Mouse (Mus musculus) left cerebral cortex, postnatal 4 days (tissue): ENCODE data around the gene Rras2. TPM values are rescaled to one million over a fixed set of nuclear protein-coding genes. Genes with fewer than 3 reads are reported as not detected.

Experiments used
- DNase-seq: peaks from one replicate; pipeline ENCODE4 v3.0.0-alpha.2; 2022
- intact Hi-C: fragments of 180-260 bp; cut with DNase I; formaldehyde crosslinking; loops from one replicate; pipeline ENCODE4 v1.15.1; 2025
- total RNA-seq, 2 experiments: library from RNA; stranded (reverse); gene quantifications; 2 replicates each; pipeline ENCODE4 v1.2.3; 2021

Gene Rras2
- total RNA-seq, 2 experiments from 2014 or later: 71.3 to 74.0 TPM

DNA sequence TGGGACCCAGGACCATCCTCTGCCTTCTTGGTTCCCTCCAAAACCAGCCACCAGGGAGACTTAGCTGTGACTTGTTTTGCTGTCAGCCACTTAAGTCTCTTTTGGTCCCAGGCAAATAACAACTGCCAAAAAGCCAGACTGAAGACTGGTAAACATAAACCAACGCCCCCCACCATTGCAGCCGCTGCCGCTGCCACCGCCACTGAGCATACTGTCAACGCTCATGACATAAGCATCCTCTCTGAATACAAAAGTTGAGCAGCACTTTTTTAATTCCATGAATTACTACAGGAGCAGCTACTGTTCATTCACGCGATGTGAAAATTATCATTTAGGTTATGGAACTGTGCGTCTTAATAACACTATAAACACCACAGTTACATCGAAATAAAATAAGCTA, 1.6 kb downstream of the Rras2 start:
- intact Hi-C loops: loop anchor here (10.0 kb wide), 1 partner anchor 51 kb away; no protein-coding TSS in a partner anchor
- no peak for DNase-seq

DNA sequence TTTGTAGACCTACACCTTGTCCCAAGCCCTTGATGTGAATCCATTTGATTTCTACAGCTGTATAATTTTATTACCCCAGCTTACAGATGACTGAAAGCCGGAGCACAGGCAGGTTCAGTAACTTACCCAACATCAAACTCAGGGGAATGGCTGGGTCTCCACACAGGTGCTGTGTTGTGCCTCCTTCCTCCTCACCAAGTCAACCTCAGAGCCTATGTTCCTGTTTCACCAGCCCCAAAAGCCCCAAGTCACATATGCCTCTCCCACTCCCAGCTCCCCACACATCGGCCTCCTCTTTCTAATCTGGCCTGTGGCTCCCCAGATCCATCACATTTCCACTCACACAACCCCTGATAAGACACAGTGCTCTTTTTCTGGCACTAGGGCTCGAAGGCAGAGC, 2.6 kb downstream of the Rras2 start:
- no peak for DNase-seq
- intact Hi-C loops: loop anchor here (10.0 kb wide), 1 partner anchor 50 kb away; no protein-coding TSS in a partner anchor

DNA sequence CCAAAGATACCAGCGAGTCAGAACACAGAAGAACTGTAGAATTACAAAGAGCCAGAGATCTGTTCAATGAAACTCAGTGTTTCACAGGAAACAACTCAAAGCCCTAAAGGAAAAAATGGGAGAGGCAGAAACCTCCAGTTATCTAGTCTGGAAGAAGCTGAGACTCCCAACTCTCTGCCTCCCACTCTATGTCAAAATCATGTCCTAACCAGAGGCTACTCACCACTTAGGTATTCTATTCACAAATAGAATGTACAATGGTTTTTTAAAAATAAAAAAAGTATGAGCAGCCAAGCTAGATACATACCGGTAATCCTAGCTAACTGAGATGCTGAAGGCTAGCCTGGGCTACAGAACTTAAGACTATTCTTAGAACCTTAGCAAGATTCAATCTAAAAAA, 3.3 kb downstream of the Rras2 start:
- DNase-seq: no peak
- intact Hi-C loops: loop anchor here (10.0 kb wide), 1 partner anchor 49 kb away; no protein-coding TSS in a partner anchor

DNA sequence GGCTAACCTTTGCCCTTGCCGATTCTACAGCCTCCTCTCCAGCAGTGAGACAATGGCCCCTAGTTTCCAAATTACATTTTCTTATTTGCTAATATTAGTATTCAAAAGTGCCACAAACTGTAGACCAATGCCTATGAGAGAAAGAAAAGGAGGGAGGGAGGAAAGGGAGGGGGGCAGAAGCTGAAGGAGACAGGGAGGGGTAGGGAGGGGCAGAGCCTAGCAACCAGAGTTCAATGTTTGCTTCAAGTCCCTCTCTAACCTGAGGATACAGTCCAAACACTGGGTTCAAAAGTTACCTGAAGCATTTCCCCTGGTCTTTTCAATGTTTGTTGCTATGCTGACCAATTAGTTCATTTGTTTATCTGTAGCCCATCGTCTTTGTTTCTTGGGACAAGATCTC, 7.1 kb downstream of the Rras2 start:
- intact Hi-C loops: loop anchor here (10.0 kb wide), 1 partner anchor 46 kb away; no protein-coding TSS in a partner anchor
- DNase-seq: no peak

DNA sequence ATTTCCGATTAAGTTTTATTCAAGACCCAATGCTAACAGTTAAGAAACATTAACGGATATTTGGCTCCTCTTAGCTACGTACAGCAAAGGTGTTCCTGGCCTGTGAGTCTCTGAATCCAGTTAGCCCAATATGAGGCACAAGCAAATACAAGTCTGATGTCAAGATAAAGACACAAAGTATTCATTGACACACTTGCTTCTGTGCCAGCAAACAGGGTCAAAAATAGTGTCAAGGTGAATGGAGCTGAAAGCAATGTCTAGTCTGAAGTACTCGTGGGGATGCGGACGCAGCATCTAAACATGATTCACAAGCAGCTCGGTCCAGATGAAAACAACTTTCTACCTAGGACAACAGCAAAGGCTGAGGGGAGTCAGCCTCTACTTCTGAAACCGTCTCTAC, 11.7 kb downstream of the Rras2 start:
- DNase-seq: no peak
- intact Hi-C loops: no loop called here

DNA sequence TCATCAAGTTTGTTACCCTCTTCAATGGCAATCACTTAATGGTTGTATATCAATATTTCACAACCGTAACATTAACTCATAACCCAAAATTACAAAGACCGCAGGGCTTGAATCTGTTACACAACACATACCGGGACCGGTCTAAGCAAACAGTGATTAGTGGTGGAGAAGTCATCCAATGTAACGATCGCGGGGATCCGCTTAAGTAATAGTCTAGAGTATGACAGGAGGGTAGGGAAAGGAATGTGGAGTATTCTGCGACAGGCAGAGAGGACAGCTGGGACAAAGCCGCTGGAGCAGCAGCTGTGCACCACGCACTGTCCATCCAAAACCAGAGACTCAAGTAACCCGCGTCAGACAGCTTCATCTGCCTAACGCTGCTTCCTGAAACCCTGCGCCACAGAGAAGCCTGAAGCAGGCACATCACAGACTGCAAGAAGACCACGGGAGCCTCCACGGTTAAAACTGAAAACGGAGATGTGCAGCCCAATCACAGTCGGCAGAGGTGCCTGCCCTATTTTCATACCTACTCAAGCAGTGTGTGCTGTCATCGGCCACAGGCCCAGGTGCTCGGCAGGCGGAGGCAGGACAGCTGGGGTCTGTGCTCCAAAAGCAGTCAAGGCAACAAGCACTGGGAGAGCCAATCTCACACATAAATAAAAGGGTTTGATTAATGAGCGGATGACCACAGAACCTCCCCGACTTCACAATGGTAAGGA, 13.8 kb downstream of the Rras2 start:
- intact Hi-C loops: no loop called here
- no peak for DNase-seq

DNA sequence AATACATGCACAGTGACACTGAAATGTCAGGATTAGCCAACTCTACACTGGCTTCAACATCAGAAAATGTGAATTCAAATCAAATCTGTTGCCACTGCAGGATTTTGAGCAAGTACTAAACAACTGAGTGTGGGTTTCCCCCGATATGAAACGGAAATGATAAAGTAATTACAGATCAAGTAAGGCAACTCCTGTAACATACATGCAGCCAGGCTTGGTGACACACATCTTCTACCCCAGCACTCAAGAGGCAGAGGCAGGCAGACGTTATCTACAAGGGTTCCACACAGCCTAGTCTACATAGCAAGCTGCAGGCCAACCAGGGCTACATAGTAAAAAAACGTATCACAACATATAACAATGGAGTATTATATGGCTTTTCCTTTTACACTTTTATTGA, 14.4 kb downstream of the Rras2 start:
- DNase-seq: no peak
- intact Hi-C loops: no loop called here

DNA sequence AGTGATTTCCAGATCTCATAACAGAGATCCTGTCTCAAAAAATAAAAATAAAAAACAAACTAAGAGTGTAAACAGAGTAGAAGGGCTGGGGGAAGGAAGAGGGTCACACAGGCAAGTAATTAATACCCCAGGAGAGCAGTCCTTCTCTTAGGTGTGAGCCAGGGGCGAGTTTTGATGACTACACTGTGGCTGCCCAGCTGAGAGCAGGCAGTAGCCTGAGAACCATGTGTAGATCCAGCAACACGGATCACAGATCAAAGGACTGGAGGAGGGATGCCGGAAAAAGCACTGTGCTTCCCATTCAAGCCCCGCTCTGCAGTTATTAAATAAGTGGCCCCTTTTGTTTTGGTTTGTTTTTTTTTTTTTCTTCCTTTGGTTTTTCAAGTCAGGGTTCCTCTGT, 15.0 kb downstream of the Rras2 start:
- intact Hi-C loops: no loop called here
- DNase-seq: no peak

DNA sequence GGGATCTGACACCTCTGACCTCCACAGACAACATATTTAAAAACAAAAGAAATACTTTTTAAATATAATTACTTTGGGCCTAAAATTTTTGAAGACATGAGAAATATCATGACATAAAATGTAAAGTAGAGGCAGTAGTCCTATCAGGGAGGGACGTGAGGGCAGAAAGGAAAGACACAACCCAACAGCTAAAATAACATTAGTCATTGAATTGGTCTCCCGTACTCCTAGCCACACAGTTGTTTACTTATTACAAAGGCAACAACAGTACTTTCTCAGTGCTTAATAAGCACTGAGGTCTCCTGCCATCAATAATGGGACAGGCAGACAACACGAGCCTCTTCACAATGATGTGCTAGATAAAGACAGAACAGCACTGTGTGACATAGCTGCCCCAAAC, 16.2 kb downstream of the Rras2 start:
- intact Hi-C loops: no loop called here
- DNase-seq: no peak

DNA sequence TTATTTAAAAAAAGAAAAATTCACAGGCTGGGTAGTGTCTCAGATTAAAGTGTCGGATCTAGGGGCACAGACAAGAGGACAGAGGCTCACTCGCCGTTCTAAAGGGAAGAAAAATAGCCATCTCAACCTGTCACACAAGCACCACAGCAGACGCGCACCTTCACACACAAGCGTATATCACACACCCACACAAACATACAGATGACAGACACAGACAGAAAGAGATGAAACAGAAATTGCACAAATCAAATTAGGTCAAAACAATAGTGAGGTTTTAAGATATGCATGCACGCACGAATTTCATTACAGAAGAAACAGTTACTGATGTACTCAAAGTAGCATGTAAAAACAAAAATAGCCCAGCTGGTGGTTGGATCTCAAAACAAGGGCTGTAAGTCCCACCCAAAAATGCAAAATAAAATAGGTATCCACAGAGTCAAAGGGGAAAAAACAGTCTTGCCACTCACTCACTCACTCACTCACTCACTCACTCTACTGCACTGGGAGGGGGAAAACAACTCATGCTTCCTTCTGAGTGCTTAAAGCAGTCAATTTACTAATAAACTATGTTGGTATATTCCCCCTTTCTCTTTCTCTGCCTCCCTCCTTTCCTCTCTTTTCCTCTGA, 23.9 kb downstream of the Rras2 start:
- intact Hi-C loops: loop anchor here (2.0 kb wide), 1 partner anchor 49 kb away; no protein-coding TSS in a partner anchor
- DNase-seq: no peak

DNA sequence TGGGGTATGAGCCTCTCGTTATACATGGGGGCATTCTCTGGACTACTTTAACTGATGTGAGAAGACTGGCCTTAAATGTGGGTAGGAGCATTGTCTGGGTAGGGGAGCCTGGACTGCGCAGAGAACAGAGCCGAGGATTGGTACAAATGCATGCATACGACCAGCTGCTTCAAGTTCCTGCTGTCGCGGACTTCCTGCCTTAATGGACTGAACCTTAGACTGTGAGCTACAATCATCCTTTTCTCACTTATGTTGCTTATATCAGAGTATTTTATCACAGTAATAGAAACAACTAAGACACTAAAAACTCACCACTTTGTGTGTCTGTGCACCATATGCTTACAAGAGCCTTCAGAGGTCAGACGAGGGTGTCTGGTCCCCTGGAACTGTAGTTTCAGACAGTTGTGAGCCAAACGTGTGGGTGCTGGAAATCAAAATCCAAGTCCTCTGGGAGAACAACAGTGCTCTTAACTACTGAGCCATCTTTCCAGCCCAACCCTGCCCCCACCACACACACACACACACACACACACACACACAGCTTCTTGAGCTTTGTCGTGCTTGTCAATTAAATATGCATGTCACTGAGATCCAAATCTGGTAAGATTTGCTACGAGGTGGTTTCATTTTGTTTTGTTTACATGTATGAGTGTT, 26.6 kb downstream of the Rras2 start:
- no peak for DNase-seq
- intact Hi-C loops: no loop called here

DNA sequence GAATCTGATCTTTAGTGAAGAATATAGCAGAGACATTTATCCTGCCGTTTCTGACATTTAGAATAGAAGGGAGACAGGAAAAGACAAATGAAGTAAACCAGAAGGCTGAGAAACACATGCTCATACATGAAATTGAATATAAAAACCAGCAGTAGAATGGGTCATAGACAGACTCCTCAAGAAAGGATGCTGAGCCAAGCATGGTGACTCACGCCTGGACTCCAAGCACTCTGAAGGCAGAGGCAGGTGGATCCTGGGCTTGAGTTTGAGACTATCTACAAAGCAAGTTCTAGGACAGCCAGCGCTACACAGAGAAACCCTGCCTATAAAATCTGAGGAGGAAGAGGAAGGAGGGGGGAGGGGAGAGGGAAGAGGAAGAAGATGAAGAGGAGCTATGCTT, 27.4 kb downstream of the Rras2 start:
- intact Hi-C loops: no loop called here
- DNase-seq: no peak

DNA sequence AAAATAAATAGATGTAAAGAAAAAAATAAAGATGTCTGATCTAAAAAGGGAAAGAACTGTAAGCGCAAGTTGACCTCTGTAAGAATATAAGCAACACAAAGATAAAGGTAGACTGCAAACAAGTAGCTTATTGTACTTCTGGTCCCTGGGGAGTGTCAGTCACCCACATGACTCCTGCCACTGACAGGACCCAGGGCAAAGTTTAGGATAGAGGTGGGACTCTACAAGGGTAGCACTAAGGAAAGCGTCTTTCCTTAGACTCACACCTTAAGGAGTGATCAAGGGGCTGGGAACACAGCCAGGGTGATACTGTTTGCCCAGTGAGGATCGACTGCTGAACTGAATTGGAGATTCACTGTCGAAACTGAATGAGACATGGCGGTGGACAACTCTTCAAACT, 28.7 kb downstream of the Rras2 start:
- no peak for DNase-seq
- intact Hi-C loops: no loop called here

DNA sequence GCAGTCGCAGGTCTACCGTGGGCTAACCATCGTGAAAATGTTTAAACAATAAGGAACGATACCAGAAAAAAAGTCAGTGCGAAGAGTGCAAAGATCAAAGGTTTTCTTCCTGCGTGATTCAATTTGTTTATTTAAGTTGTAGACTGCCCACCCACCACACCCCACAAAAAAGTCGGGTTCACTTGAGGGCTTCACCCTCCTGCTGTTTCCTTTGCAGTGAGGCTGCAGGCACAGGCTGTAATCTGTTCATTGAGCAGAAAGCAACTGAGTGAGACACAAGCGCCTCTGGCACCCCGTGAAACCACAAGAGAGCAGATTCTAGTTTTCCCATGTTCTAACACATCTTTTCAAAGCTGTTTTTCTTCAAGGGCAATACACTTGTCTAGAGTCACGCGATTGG, 29.6 kb downstream of the Rras2 start:
- intact Hi-C loops: no loop called here
- no peak for DNase-seq

DNA sequence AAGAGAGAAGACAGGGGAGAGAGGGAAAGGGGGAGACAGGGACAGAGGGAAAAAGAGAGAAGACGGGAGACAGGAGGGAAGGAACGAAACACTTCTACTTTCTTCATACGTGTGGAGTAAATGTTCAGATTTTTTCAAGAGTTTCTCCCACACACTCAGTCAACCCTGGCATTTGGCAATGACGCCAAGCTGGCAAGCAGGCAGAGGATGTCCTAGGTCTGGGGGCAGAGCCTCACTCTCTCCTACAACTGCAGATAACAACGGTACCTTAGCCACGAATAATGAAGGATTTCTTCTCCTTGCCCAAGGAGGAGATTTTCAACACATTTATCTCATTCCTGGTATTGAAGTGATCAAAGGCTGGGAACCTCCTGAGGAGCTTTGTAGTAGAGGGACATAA, 30.2 kb downstream of the Rras2 start:
- no peak for DNase-seq
- intact Hi-C loops: no loop called here

DNA sequence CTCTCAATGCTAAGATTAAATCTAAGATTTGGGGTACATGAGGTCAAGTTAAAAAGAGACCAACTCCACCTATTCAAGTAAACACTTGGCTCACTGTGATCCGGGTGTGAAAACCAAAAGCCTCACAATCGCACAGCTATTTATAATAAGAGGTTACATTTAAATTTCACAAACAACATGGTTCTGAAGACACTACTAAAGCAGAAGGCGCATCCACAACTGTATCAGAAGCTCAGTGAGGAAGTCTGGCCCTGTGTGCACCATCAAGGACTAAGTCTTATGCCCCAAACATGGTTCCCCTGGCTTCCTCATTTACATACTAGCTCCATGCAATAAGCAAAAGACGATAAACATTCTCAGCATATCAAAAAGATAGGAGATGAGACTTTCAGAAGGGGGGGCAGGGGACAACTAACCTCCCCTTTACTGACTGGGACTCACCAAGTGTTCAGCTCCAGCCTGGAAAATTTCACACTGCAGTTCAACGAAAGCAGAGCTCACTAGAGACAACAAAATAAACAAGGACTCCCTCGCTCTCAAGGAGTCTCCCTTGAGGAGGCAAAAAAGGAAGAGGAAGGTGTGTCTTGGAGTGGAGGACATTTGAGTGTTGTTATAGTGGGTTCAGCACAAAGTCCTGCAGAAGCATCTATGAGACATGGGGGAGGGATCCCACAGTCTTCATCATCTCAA, 31.4 kb downstream of the Rras2 start:
- no peak for DNase-seq
- intact Hi-C loops: no loop called here

DNA sequence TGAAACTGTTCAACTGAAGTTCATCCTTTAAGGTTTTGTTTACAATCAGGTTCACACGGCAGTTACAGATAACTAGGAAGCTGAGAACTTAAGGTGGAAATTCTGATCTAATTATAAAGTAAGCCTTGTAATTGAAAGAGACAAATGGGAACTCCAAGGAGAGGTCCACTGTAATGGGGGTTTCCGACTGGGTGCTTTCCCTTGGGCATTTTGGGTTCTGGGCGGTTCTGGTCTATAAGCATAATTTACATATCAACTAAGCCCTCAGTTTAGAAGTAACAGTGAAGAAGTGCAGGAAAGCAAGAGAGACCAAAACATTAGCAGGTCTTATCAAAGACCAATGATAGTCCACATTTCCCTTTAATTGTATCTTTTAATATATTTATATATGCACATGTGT, 33.8 kb downstream of the Rras2 start:
- no peak for DNase-seq
- intact Hi-C loops: no loop called here

DNA sequence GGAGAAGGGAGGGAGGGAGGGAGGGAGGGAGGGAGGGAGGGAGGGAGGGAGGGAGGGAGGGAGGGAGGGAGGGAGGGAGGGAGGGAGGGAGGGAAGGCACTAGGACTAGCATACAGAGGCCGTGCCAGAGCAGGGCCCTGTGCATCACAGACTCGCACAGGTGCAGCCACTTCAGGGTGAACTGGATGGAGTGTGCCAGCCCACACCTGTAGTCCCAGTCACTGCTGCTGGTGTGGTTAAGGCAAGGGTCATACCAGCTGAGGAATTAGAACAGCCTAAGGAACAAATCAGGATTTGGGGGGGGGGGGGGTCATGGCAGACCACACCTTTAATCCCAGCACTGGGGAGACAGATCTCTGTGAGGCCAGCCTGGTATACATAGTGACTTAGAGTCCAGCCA, 34.5 kb downstream of the Rras2 start:
- intact Hi-C loops: no loop called here
- no peak for DNase-seq

DNA sequence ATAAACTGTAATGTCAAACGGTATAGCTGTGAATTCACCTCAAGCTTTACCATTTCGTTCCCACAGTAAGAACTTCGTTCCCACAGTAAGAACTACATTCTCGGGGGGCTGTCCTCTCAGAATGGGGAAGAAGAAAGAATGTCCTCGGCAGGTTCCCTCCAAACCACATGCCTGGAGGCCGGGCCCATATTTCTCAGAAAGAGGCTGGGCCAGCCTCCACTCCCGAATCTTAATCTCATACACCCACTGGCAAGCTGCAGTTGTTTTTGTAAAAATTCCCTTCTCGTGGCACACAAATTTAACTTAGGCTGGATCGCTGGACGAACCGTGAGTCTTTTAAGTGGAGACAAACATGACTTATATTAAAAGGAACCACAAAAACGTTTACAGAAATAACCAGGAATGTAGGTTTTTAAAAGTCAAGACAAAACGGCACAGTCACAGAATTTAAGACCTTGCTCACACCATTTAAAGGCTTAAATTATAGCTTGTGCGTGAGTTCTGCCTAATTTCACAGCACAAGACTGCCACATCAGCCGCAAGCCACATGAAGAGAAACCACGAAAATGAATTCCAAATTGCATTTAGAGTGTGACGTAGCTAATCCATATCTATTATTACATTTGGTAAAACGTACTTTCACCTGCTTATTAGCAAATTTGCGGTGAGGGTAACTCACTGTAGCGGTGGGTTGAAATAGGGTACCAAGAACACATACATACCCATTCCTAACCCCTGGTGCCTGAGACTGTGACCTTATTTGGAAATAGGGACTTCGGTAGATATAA, 35.8 kb downstream of the Rras2 start:
- intact Hi-C loops: no loop called here
- no peak for DNase-seq

DNA sequence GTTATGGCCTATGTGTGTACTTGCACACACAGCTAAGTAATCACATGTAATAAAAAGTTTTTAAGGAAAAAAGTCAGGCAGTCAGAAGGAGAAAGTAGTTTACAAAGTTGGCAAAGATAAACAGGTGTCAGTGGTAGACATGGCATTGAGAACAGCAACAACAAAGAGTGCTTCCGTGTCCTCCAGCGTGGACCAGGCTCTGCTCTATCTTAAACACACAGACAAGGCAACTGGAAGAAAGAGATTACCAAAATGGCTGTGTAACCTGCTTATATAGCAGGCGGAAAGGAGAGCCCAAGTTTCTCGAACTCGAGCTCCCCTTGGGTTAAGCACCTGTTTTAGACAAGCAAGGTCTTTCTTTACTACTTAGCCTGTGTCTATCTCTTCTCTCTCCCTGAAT, 37.3 kb downstream of the Rras2 start:
- intact Hi-C loops: no loop called here
- no peak for DNase-seq

DNA sequence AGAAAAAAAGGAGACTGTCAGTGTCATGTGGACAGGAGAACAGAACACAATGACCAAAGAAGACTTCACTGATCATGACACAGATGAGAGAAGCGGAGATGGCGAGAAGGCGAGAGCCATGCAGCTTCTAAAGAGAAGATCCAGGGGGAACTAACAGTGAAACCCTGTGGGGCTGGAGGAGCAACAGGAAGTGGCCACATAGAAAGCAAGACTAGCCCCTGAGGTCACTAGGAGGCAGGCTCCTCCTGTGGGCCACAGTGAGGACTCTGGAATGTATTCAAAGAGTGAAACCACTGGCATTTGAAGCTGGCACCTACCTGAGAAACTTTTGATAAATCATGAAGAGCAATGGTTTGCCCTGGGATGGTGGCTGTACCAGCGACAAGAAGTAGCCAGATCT, 38.2 kb downstream of the Rras2 start:
- intact Hi-C loops: no loop called here

More for the DNA sequence above, 38.2 kb downstream of the Rras2 start:
- DNase-seq: no peak
